Mouse (Mus musculus) frontal cortex, adult (tissue): ENCODE measurements around the gene Amn1.
A peak's percentile ranks its signal among the peaks of the same experiment; 100 is the strongest.
"Not testable (repeated sequence)": the region's sequence is repeated elsewhere in the genome, so short reads cannot be mapped to it uniquely, and the experiment has no call there.

Experiments used
- ATAC-seq: cut with Nextera tagmentation; 2 replicates; pipeline ENCODE4 v1.9.2; 2017; ENCODE audit warnings: mild to moderate bottlenecking, moderate library complexity, mixed read lengths; ENCODE audit not compliant: low TSS enrichment

Gene Amn1

GRCm38 (mm10) chr6:149154116-149155030, 34.1 kb downstream of the Amn1 start:
- ATAC-seq = no peak

DNA sequence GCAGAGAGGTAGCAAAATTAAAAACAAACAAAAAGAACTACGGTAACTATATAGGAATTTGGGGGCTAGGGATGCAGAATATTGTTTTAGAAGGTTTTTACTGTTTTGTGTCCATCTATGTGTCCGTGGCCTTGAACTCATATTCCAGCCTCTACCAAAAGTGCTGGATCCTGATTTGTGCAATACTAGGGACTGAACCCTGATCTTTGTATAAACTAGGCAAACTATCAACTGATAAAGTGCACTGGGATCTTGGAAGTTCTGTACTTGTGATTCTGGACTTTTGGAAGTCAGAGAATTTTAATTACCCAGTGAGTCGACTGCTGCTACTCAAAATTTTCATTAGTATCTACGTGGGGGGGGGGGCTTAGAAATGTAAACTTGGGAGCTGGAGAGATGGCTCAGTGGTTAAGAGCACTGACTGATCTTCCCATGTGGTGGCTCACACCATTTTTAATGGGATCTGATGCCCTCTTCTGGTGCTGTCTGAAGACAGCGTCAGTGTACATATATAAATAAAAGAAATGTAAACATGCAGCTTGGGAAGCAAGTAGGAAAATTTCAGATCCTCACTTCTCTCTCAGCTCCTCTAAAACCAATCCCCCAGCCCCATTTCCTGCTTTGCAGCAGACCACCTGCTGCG, 34.9 kb downstream of the Amn1 start:
- no peak for ATAC-seq

GRCm38 (mm10) chr6:149152119-149152518, 36.4 kb downstream of the Amn1 start:
- ATAC-seq = no peak

DNA sequence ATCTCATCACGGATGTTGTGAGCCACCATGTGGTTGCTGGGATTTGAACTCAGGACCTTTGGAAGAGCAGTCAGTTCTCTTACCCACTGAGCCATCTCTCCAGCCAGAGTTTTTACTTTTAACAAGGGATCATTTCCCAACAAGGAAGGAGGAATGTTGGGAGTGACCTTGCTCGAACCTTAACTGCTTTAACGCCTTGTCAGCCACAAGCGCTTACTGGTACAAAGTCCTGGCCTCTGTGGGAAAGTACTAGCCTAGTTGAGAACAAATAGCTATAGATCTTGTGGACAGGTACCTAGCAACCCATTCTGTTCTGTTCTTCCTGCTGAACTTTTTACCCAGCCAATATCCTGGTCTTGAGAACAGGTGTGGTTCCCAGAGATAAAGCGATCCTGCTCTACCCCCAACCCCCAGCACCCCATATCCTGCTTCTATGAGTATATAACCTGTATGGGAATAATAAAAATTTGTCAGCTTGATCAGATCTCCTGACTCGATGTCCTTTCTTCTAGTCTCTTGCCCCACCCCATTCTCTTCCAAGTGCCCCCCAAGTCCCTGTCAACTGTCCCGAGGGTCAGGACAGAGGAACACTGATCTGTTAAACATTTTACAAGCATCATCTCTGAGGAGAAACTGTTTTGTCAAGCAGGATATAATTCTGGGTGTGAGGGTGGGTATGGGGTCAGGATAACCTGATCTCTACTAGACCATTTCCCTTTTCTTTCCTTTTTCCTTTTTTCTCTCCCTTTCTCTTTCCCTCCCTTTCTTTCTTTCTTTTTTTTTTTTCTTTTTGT, 39.9 kb downstream of the Amn1 start:
- ATAC-seq = no peak

- ATAC-seq = no peak
Measured at GRCm38 (mm10) chr6:149145143-149145542, 43.4 kb downstream of the Amn1 start.

DNA sequence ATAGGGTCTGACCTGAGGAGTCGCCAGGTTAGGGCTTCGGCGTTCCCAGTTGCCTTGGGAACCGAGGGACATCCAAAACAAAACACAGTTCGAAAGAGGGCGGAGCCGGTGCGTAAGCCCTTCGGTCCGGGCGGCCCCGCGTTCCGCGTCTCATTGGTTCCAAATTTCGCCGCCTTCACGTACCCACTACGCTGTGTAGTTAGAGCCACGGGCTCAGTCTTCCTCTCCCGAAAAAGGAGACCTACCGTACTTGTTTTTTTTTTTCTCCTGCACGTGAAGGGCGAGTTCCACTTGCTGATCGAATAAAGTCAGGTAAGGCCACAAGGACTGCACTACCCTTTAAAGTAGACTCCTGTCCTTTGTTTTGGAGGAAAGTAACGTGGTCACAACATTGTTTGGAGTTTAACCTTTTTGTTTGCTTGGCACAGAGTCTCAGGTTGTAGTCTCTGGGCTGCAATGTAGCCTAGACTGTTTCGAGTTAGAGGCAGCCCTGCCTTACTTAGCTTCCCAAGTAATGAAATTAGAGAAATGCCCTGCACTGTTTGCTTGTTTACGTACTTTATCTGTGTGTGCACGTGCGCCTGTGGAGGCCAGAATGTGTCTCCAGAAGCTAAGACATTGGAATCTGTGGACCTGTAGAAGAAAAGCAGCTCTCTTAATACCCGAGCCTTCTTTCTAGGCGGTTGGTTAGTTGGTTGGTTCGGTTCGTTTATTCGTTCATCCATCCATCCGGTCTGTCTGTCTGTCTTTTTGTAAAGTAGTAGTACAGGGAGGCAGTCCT, 46.9 kb downstream of the Amn1 start:
- ATAC-seq = peak; percentile 99

DNA sequence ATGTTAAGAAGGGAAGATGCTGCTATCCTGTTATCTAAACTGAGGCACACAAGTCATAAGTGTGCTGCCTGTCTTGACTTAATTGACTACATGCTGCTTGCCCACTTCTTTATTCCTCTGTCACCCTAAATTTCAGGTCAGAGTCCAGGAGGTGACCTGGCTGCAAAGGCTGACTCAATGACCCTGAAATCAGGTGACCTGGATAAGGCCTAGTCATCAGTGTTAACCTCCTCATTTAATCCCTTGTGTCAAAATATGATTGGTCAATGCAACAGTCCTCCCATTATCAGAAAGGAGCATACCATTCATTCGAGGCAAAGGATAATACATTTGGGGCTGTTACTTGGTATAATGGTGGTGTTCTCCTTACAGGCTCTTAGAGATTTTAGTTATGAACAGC, 49.0 kb downstream of the Amn1 start, which contains the start of gene Etfbkmt:
TSS of gene Etfbkmt (plus strand) at position 379 of the 400 bp plus-strand sequence.
- ATAC-seq = no peak

DNA sequence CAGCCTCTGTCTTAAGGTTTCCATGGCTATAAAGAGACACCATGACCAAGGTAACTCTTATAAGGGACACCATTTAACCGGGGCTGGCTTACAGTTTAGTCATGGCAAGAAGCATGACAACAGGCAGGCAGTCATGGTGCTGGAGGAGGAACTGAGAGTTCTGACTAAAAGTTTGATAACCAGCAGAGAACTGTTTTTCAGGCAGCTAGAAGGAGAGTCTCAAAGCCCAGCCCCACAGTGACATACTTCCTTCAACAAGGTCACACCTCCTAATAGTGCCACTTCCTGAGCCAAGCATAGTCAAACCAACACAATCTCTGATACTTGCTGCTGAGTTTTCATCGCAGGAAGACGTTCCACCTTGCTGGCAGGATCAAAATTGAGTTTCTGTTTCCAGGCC, 49.5 kb downstream of the Amn1 start:
- no peak for ATAC-seq

GRCm38 (mm10) chr6:149137936-149138335, 50.6 kb downstream of the Amn1 start:
- no peak for ATAC-seq

DNA sequence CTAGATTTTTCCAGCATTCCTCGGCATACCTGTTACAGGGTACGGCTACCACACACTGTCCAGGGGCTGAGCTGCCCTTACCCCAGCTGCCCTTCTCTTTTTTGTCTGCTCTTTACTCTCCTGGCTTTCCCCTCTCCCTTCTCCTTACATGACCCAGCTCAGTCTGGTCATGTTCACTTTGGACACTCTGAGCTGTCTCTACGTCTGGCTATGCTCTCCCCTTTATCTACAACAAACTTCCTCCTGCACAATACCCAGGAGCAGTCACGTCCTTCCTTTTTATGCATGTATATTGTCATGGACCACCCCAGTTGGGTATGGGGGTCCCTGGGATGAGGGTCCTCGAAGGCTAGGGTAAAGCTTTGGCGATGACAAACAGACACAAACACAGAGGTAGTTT, 52.9 kb downstream of the Amn1 start:
- no peak for ATAC-seq

- no peak for ATAC-seq
Measured at GRCm38 (mm10) chr6:149134391-149135150, 53.9 kb downstream of the Amn1 start.

GRCm38 (mm10) chr6:149132311-149133077, 56.0 kb downstream of the Amn1 start:
- peak; percentile 80 for ATAC-seq

DNA sequence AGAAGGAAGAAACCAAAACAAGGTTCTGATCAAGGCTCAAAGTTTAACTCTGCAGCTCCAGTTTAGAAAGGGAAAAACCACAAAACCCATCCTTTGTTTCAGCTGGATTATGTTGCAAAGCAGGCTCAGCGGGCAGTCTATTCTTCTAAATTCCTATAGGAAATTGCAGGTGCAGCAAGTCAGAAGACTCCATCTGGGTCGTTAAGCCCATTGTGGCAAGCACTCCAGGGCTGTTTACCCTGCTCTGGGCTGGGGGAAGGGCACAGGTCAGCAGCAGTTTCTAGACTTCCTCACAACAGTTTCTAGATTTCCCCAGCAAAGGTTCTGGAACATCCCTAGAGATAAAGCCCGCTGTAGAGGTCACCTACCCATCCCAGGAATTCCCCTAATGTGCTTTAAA, 57.4 kb downstream of the Amn1 start:
- no peak for ATAC-seq

GRCm38 (mm10) chr6:149129870-149130269, 58.6 kb downstream of the Amn1 start, which contains the start of gene Gm10203:
Gm10203 (plus strand) TSS chr6:149130170.
- ATAC-seq = not testable (repeated sequence)

- no peak for ATAC-seq
Measured at GRCm38 (mm10) chr6:149126675-149127074, 61.8 kb downstream of the Amn1 start.

GRCm38 (mm10) chr6:149123042-149123441, 65.5 kb downstream of the Amn1 start:
- no peak for ATAC-seq

DNA sequence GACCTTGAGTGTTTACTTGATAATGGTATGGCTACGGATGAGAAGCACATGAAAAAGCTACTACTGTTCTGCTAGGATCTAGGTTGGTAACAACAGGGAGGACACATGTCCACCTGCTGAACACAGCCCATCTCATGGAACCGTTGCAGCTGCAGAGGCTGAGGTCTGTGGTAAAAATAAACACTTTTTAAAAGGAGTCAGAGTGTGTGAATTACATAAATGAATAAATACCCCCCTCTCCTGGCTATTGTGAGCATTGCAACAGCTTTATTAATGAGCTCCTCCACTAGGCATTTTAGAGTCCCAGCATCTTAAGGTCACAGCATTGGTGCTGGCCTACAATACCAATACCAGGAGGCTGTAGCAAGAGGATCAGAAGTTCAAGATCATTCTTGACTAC, 68.7 kb downstream of the Amn1 start:
- peak; percentile 89 for ATAC-seq

GRCm38 (mm10) chr6:149118935-149119334, 69.6 kb downstream of the Amn1 start:
- ATAC-seq = no peak

- ATAC-seq = no peak
Measured at GRCm38 (mm10) chr6:149116992-149117391, 71.5 kb downstream of the Amn1 start.

DNA sequence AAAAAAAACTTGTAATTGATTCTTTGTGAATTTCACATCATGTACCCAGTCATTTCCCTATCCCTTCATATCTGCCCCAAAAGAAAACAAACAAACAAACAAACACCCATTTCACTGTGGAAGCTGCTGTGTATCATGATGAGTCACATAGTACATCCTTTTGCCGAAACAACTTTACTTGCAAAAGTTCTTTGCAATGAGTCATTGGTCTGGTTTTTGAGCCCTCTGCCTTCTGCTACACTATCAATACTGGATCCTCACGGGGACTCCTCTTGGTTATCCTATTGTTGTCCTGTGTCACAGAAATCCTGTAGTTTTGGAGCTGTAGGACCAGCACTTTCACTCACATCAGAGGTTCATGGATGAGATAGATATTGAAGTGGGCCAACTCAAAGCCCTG, 79.6 kb downstream of the Amn1 start:
- no peak for ATAC-seq
